Mouse (Mus musculus) layer of hippocampus, adult 18-20 months (tissue): ENCODE data around the gene Tnk1. TPM values are rescaled to one million over a fixed set of nuclear protein-coding genes. Genes with fewer than 3 reads are reported as not detected.

Experiments used
- DNase-seq, 2 experiments: peaks; one replicate each; pipeline ENCODE4 v3.0.0; 2022; ENCODE audit warnings: low spot score in 2 of 2
- total RNA-seq, 2 experiments: library from RNA; stranded (reverse); gene quantifications; 2 replicates each; pipeline ENCODE4 v1.2.3; 2021

Gene Tnk1
- total RNA-seq, 2 experiments from 2014 or later = not detected

- no peak for DNase-seq
Observed at GRCm38 (mm10) chr11:69838714-69839104, 19.8 kb downstream of the Tnk1 start.

- peak; percentile 98 for DNase-seq
Observed at GRCm38 (mm10) chr11:69837952-69838713, 20.4 kb downstream of the Tnk1 start, which contains the start of gene Tmem256. TSS of gene Tmem256 (plus strand) at chr11:69838514.

DNA sequence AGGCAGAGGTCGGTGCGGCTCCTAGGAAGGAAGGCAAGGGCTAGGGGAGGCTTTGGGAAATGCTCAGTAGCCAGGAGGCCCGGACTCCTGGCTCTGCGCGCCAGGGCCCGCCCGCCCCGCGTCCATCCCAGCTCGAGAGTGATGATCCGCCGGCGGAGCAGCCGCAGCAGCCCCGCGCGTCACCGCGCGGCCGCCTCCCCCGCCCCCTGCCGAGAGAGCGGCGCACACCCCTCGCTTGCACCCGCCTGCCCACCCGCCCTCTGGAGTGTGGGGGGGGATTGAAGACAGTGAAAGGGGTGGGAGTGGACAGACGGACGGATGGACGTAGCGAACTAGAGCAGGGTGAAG lies 21.0 kb downstream of the Tnk1 start, which contains the start of gene Nlgn2:
Gene Nlgn2 (minus strand): TSS at position 181 of the 348 bp plus-strand sequence.
- DNase-seq = no peak

DNA sequence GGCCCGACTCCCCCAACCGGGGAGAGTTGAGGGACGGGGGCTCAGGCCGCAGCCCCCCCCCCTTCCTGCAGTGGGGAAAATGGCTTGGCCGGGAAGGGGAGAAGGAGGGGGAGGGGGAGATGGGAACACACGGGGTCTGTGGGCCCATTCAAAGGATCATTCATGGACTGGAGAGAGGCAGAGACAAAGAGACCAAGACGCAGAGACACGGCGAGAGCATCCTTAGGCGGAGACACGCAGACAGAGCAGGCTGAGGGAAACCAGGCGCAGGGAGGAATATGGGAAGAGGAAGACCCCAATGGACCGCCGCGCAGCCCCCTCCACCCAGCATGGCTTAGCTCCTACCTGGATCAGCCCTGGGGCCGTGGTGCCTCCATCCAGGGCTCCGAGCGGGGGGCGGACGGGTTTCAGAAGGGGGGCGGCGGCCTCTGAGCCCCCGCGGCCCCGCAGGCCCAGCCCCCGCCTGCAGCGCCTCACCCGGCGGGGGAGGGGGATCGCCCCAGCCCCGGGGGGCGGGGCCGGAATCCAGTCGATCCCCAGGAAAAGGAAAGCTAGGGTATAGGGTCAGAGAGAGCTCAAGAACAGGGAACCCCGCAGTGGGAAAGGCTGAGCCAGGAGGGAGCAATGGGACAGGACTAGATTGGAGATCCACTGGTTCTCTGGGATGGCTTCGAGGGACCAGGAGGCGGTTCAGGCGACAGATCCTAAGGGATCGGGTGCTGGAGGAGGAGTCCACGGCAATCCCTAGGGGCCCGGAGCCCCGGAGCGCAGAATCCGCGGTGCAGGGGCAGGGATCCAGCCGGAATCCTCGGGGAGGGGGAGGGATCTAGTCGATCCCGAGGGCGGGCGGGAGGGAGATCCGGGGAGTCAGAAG lies 21.6 kb downstream of the Tnk1 start:
- peak; percentile 30 to 41 for DNase-seq

DNA sequence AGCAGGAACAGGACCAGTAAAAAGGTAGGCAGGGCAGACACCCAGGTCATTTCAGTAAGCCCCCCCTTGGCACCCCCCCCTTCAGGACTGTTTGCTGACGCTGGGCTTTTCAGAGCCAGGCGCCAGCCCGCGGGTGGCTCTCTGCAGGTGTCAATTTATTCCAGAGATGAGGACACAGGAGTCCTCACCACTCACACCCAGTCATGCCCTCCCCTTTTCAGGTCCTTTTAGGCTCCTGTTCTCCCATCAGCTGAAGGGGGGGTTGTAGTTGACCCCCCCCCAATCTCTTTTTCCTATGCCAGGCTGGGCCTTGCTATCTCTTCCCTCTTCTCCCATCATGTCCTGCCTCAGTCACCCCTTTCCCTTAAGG lies 22.6 kb downstream of the Tnk1 start:
- no peak for DNase-seq

DNA sequence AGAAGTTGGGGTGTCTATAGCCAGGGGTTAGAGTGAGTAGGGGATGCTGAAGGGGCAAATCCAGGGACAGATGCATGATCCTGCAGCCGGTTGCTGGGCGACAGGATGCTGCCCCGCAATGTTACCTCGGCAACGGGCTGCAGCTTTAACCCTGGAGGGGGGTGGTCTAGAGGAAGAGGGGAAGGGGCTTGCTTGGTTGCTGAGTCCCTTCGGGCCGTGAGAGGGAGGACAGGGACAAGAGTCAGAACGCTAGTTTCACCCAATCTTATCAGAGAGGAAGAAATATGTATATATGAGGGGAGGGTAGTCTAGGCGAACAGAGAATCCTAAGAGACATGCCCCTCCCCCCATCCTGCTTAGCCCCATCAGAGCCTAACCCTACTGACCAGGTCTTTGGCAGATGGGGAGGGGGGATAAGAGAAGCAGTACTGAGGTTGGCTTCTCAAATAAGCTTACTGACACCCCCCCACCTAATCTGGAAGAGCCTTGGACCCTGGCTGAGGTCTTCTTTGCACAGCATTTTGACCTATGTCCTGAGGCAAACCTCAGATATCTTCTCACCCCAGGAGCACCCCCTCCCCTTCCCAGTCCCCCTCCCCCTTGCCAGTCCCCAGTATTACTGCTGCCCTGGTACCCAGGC lies 23.1 kb downstream of the Tnk1 start:
- DNase-seq = no peak

- DNase-seq = no peak
Observed at GRCm38 (mm10) chr11:69834001-69834549, 24.5 kb downstream of the Tnk1 start.

GRCm38 (mm10) chr11:69833554-69833953 lies 25.0 kb downstream of the Tnk1 start:
- DNase-seq = no peak

DNA sequence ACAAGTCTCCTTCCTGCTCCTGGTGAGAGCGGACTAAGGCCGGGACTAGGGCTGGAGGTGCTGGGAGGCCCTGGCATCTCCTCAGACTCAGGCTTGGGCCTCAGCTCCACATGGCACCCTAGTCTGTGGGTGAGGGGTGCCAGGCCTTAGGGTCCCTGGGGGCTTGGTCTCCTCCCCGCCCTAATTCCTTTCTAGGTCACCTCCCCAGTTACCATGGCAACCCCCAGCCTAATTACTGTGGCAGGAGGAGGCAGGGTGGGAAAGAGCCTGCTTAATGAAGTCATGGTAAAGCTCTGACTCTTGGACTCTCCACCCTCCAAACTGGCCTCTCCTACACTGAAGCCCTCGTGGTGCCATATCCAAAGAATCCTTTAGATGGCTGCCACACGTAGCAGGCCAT lies 29.7 kb downstream of the Tnk1 start:
- DNase-seq = no peak

DNA sequence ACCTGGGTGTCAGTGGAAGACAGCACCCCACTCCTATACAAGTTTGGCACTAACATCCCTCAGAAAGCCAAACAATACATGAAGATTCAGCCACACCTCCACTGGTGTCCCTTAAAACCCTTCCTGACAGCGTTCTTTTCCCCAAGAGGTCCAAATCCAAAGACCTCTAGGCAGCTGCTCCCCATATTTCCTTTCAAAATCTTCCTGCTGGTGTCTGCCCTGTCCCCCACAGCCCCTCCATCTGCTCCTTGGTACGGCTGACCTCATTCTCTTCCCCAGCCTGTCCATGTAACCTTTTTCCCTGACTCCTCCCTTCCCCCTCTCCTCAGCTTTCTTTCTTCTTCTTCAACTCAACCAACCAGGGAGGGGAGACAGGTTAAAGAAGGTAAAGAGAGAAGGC lies 35.1 kb downstream of the Tnk1 start:
- DNase-seq = no peak

- no peak for DNase-seq
Observed at GRCm38 (mm10) chr11:69822080-69822479, 36.5 kb downstream of the Tnk1 start, which contains the start of gene Spem1. TSS of gene Spem1 (minus strand) at chr11:69822180.

GRCm38 (mm10) chr11:69818871-69819270 lies 39.7 kb downstream of the Tnk1 start:
- DNase-seq = no peak

GRCm38 (mm10) chr11:69818365-69818764 lies 40.2 kb downstream of the Tnk1 start, which contains the start of gene Spem2:
TSS of gene Spem2 (minus strand) at chr11:69818465.
- no peak for DNase-seq

DNA sequence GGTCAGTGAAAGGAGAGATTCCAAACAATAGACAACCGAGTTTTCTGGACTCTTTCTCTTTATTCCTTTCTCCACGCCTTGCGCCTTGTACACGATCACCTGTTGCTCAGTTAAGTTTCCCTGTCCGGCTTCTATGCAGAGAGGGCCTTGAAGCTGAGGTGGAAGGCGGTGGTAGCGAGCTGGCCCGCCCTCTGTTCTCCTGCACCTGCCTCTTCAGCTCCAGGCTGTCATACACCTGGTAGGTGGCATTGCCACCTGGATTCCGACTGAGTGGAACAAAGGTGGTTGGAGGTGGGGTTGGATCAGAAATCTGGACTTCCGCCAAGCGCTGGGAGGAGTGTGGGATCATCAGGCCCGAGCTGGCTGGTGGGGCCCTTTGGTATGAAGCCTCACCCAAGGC lies 42.0 kb downstream of the Tnk1 start:
- no peak for DNase-seq

GRCm38 (mm10) chr11:69815155-69815554 lies 43.4 kb downstream of the Tnk1 start, which contains the start of gene Gm39566:
TSS of gene Gm39566 (minus strand) at chr11:69815298.
- DNase-seq = no peak

DNA sequence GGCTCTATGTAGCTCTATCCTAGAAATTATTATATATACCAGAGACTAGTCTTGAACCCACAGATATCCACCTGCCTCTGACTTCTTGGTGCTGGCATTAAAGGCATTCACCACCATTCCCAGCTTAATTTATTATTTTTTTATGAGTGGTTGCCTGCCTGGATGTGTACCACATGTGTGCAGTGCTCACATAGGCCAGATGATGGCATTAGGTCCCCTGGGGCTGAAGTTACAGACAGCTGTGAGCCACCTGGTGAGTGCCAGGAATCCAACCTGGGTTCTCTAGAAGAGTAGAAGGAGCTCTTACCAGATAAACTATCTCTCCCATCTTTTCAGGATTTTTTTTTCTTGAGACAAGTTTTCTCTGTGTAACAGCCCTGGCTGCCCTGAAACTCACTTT lies 48.2 kb downstream of the Tnk1 start:
- DNase-seq = no peak

DNA sequence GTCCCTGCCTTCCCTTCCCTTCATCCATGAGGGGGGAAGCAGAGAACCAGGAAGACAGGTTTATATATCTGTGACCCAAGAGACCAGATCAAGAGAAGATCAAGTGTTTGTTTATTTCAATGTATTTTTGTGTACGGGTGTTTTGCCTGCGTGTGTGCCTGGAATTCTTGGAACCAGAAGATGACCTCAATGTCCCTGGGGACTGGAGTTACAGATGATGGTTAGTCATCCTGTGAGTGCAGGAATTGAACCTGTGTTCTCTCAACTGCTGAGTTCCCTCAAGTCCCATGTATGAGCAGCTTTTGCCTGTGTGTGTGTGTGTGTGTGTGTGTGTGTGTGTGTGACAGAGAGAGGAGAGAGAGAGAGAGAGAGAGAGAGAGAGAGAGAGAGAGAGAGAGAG lies 50.9 kb downstream of the Tnk1 start:
- no peak for DNase-seq

DNA sequence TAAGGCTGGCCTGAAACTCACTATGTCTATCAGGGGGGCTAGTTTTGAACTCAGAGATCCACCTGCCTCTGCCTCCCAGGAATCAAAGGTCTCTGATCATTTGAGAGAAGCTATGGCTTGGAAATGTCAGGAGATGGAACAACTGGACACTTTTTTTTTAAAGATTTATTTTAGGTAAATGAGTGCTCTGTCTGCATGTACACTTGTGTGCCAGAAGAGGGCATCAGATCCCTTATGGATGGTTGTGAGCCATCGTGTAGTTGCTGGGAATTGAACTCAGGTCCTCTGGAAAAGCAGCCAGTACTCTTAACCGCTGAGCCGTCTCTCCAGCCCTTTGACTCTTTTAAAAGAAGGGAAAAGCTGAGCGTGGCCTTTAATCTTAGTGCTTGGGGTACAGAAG lies 52.2 kb downstream of the Tnk1 start:
- no peak for DNase-seq

DNA sequence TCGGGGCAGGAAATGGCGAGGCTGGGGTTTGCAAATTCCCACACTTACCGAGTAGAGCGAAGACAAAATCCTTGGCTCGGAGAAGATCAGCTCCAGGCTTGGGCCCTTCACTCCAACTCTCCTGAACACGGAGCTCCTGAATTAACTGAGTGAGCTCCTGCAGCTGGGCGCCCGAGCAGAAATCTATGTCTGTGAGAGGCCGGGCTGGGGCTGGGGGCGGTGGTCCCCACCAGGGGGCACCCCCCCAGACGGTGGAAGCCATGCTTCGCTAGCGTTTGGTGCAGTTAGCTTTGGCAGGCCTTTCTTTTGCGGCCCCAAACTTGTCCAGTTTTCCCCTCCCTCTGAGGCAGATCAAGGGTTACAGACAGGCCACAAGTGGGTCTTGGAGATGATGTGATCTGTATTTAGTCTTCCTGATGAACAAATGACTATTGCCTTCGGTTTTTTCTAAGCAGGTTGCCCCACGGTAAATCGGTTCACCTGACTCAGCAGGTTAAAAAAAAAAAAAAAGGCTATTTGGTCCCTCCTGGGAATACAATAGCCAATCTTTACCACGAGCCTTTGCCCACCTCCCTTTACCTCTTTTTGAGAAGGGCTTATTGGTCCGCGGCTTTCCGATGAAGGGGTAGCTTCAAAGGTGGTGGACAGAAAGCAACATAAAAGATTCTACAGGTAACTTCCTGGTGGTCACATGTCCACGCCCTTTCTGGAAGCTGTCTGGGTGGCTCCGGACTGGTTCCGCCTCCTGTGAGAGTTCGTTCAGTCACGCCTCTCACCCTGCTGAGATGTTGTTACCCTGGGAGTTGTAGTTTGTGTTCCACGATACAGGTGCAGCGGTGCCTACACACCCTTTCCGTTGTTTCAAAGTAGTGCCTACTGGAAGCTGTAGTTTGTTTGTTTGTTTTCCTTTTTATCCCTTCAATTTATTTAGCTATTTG lies 53.3 kb downstream of the Tnk1 start, which contains the start of gene Tmem102:
Gene Tmem102 (minus strand): TSS at position 653 of the 938 bp plus-strand sequence.
- DNase-seq = no peak

- DNase-seq = no peak
Observed at GRCm38 (mm10) chr11:69804652-69804940, 53.9 kb downstream of the Tnk1 start.
